Mouse (Mus musculus) left cerebral cortex, adult 2 months (tissue): ENCODE data around the gene Cdk14. TPM values are rescaled to one million over a fixed set of nuclear protein-coding genes. Genes with fewer than 3 reads are reported as not detected.
"Not testable (repeated sequence)": the region's sequence is repeated elsewhere in the genome, so short reads cannot be mapped to it uniquely, and the experiment has no call there.

ENCODE experiments used
- DNase-seq, 2 experiments: peaks; one replicate each; pipeline ENCODE4 v3.0.0; 2021 to 2022; ENCODE audit warnings: low spot score in 2 of 2, mixed read lengths in 1 of 2; ENCODE audit errors: extremely low spot score in 1 of 2
- H3K27ac ChIP-seq: fragments of 200-600 bp; 2 replicates; pipeline ENCODE4 v1.8.1; 2022
- H3K4me3 ChIP-seq: fragments of 200-600 bp; 2 replicates; pipeline ENCODE4 v1.8.1; 2022
- CTCF ChIP-seq: fragments of 200-600 bp; IDR thresholded peaks from 2 replicates; pipeline ENCODE4 v1.8.1; 2022; ENCODE audit warnings: antibody characterized with exemption, mild to moderate bottlenecking, moderate library complexity
- intact Hi-C: fragments of 180-260 bp; cut with DNase I; formaldehyde crosslinking; loops from one replicate; pipeline ENCODE4 v1.15.1; 2025
- total RNA-seq, 2 experiments: library from RNA; stranded (reverse); gene quantifications; 2 replicates each; pipeline ENCODE4 v1.2.3; 2021

Cdk14 gene
- total RNA-seq, 2 experiments from 2014 or later: 199 to 207 TPM

DNA sequence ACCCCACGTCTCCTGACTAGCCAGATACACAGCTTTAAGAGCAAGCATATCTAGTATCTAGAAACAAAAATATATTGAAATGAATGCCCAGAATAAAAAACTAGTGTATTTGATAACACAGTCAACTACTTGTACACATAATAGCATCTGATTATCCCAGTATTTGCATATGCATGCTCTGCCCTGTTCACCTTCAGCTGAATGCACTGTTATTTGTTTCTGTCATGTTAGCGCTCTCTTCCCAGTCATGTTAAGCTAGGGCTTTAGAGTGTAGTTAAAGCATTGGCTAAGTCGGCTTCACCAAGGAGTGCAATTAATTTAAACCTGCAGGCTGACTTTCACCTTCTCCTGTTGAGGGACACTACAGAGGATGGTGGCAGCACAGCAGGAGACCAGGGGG, 490.5 kb downstream of the Cdk14 start:
- intact Hi-C loops: no loop called here
- no peak for TF ChIP-seq CTCF
- DNase-seq: no peak
- Histone ChIP-seq H3K27ac (no peak overlapping the region), H3K4me3 (no peak overlapping the region)

DNA sequence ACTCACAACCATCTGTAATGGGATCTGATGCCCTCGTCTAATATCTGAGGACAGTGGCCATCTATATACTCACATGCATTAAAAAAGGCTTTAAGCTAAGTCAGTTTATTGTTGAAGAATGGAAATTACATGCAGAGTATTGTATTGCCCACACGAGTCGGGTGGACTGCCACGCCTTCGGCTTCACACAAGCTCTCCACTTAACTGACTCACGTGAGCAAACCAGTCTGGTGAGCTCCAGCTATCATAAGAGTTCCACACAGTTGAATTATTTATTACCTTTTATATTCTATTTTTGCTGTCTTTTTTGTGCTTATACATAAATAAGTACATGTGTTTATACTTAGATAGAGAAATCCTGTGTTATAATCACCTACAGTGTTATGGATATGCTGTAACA, 495.2 kb downstream of the Cdk14 start:
- TF ChIP-seq CTCF: no peak
- Histone ChIP-seq H3K27ac (no peak overlapping the region), H3K4me3 (no peak overlapping the region)
- DNase-seq: no peak
- intact Hi-C loops: no loop called here

DNA sequence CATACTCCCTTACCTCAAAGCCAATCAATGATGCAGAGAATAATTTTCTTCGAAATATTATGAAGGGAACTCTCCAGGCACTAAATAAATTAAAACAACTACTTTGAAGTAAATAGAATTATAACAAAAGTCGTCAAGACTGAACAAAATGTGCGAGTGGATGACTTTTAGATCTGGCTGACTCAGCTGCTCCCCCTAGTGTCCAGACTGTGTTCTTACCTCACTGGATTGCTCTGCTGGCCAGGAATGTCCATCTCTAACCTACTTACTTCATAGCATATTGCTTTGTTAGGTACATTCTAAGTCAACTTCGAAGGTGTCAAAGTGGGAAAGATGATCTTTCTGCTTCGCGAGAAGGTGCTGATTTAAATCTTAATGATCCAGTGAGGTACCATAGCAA, 501.7 kb downstream of the Cdk14 start:
- peak; percentile 96 for TF ChIP-seq CTCF
- H3K4me3 ChIP-seq: no peak overlapping the region
- peak; percentile 46 to 60 for DNase-seq
- no peak overlapping the region for H3K27ac ChIP-seq
- intact Hi-C loops: loop anchor here (5.0 kb wide), 3 partner anchors 161 to 816 kb away; partner anchors contain the start of genes Cyp51 and Fzd1

DNA sequence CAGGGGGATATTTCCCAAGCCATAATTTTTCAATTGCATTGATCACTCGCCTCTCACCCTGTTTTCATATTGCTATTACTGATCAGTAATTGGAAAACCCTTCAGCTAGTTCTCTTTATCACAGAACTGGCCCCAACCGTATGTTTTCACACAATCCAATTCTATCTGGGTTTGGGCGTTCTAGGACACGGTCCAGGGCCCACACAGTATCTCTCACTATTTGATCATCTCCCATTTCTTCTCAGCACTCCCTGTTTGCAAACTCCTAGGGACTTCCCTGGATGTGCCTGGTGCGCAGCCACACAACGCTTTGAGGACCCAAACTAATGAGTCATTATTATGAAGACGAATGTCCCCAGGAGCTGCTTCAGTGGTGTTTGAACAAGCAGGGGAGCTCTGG, 502.4 kb downstream of the Cdk14 start:
- intact Hi-C loops: loop anchor here (1.0 to 5.0 kb wide), 4 partner anchors 160 to 815 kb away; partner anchors contain the start of genes Cyp51 and Fzd1
- peak overlapping the region; percentile 53 for H3K27ac ChIP-seq
- no peak for DNase-seq
- H3K4me3 ChIP-seq: no peak overlapping the region
- no peak for TF ChIP-seq CTCF

DNA sequence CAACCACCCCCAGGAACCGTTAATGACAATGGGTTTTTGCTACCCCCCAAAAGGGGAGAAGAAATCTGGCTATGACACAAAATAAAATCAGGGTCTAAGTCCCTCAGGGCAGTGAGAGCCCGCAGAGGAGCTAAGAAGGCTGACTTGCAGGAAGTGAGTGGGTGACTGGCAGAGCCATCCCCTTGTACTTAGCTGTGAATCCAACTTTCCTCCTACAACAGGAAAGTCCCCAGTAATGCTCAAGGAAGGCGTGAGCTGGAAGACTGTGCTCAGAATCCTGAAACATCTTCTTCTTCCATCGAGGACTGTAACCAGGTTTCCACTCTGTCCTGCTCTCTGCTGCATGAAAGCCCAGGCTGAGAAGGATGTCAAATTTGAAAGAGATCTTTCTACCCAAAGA, 502.8 kb downstream of the Cdk14 start:
- H3K4me3 ChIP-seq: no peak overlapping the region
- intact Hi-C loops: loop anchor here (1.0 to 5.0 kb wide), 4 partner anchors 160 to 815 kb away; partner anchors contain the start of genes Cyp51 and Fzd1

DNA sequence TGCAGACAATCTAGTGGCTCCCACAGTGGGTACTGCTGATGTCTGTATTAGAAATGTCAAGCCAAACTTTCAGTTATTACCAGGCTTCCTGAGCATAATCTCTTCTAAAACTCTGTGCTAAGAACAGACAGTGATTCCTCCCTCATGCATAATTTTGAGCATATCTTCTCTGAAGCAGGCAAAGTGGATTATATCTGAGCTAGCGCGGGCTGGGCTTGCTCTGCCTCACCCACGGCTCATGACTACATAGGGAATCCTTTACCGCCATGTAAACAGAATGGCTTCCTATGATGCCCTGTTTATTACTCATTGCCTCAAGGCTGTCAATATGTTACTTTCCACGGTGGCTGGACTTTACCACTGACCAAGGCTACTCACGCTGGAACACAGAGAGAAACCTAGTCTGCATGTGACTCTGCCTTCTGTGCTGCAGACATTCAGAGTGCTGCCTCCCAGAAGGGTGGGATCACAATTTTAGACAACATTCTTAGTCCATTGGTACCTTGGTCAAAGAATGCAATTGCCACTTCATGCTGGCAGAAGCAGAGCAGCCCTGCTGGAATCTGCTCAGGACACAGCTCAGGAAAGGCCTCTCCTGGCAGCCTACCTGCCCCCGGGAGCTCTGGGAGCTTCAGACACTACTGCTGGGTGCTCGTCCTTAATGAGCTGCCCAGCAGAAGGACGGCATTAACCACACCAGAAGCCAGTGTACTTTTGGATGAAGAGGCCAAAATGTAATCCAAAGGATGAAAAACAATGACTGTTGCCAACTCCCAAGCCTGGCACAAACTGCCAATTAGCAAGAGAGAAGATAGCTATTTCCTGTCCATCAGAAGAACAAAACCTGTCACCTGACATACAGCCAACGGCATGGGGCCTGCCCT, 503.5 kb downstream of the Cdk14 start:
- no peak for TF ChIP-seq CTCF
- H3K4me3 ChIP-seq: no peak overlapping the region
- peak overlapping the region; percentile 6 for H3K27ac ChIP-seq
- intact Hi-C loops: loop anchor here (1.0 to 5.0 kb wide), 4 partner anchors 159 to 814 kb away; partner anchors contain the start of genes Cyp51 and Fzd1
- no peak for DNase-seq

More for the DNA sequence above, 502.8 kb downstream of the Cdk14 start:
- TF ChIP-seq CTCF: no peak
- no peak for DNase-seq
- peak overlapping the region; percentile 53 for H3K27ac ChIP-seq

DNA sequence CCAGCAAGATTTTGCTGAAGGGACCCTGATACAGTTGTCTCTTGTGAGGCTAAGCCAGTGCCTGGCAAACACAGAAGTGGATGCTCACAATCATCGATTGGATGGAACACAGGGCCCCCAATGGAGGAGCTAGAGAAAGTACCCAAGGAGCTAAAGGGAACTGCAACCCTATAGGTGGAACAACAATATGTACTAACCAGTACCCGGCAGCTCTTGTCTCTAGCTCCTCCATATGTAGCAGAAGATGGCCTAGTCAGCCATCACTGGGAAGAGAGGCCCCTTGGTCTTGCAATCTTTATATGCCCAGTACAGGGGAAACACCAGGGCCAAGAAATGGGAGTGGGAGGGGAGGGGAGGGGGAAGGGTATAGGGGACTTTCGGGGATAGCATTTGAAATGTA, 515.2 kb downstream of the Cdk14 start:
- intact Hi-C loops, H3K4me3 ChIP-seq, DNase-seq, H3K27ac ChIP-seq: not testable (repeated sequence)

DNA sequence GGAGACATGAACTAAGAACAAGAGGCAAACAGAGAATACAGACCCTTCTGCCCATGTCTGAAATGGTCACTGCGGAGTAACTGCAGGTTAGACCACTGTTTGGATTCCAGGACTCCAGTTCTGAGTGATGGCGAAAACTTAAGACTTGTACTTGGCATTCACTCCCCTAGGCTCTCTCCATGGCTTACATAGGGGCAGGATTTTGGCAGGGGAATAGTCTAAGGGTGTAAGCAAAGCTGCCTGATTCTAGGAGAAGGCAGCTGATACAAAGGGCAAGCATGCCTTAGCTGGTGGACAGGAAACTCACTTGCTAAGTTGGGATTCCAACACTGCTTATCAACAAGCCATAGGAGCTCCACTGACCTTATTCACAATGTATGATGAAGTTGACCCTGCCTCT, 521.9 kb downstream of the Cdk14 start:
- Histone ChIP-seq H3K4me3 (no peak overlapping the region), H3K27ac (no peak overlapping the region)
- no peak for DNase-seq
- TF ChIP-seq CTCF: no peak
- intact Hi-C loops: no loop called here

DNA sequence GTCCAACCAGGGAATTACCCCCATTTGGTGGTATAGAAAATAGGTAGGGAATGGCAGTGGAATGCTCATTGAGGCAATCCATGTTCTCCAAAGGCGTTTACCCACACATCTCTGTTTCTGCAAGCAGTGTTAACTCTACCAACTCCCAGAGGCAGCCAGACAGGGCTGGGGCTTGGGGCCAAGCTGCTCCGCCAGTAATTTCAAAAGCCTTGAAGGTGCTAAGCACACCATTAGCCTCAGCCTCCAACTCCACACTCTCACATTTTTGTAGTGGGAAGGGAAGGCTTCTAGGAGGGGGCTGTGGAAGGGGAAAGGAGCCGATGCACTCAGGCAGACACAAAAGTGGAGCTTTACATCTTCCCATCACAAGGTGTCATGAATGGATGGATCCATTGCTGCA, 525.1 kb downstream of the Cdk14 start:
- DNase-seq: no peak
- intact Hi-C loops: no loop called here
- Histone ChIP-seq H3K4me3 (no peak overlapping the region), H3K27ac (no peak overlapping the region)
- TF ChIP-seq CTCF: no peak

DNA sequence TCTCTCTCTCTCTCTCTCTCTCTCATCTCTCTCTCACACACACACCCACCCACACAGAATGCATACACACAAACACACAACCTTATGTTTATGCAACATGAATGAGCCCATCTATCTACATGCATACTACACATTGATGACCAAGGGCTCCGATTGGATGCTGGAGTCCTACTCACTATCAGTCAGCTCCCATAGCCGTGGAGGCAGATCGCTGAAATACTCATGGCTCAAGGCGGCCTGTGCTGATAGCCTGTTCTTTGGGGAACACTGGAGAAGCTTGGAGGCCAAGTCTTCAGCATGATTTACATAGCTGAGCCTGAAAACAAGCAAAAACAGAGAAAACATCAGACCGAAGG, 526.3 kb downstream of the Cdk14 start:
- Histone ChIP-seq H3K4me3 (no peak overlapping the region), H3K27ac (no peak overlapping the region)
- intact Hi-C loops: no loop called here
- no peak for TF ChIP-seq CTCF
- DNase-seq: no peak

DNA sequence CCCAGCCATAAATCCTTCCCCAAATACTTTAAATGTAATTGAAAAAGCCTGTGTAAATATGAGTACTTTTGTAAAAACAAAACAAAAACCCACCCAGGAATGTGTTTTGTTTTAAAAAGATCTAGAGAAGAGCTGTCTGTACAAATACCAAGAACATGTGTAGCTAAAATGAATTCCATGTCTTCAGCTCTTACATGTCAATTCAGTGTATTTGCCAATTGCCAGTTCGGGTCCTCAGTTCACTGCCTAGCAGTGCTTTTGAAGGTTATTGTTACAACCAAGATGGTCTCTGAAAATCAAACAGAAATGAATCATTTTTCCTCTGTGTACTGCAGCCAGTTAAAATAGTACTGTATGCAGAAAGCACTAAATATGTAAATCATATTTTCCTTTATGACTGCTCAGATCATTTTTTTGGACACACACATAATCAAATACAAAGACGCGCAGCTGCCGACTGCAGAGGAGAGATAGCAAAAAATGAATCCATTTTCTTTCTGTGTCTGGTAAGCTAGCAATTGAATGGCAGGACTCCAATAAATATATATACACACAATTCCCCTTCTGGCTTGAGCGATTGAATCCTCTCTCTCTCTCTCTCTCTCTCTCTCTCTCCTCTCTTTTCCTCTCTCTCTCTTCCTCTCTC, 526.8 kb downstream of the Cdk14 start:
- no peak overlapping the region for H3K4me3 ChIP-seq
- no peak overlapping the region for H3K27ac ChIP-seq
- intact Hi-C loops: no loop called here
- no peak for TF ChIP-seq CTCF
- DNase-seq: no peak

DNA sequence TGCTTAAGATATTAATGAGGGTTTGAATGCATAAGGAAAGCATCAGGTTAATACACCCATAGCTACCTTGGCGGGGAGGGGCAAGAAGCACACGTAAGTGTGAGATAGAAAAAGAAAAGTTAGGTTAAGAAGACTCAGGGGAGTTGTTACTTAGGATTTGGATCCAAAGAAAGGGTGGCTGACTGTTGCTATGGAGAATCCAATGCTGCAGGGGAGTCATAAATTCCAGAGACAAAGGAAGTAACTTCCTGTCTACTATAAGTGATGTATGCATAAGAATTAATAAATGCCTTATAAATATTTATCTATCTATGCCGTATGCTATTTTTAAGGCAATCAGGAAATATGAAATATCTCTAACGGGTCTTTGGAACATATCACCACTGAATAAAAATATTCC, 527.4 kb downstream of the Cdk14 start:
- Histone ChIP-seq H3K27ac (no peak overlapping the region), H3K4me3 (no peak overlapping the region)
- no peak for TF ChIP-seq CTCF
- intact Hi-C loops: no loop called here
- DNase-seq: no peak
